Mouse (Mus musculus): ENCODE measurements around the gene Galnt10.

The Galnt10 gene

GRCm38 (mm10) chr11:57727303-57727969, 82.2 kb downstream of the Galnt10 start:
- DNase-seq (ENCODE audit: low read depth): no peak

- DNase-seq (ENCODE audit: low read depth): no peak
Measured at GRCm38 (mm10) chr11:57732410-57733281, 87.4 kb downstream of the Galnt10 start.

- peak; percentile 42 for DNase-seq (ENCODE audit: low read depth)
Measured at GRCm38 (mm10) chr11:57747294-57748080, 102.2 kb downstream of the Galnt10 start.

- DNase-seq (ENCODE audit: low read depth): no peak
Measured at GRCm38 (mm10) chr11:57753538-57754203, 108.4 kb downstream of the Galnt10 start.

- no peak for DNase-seq (ENCODE audit: low read depth)
Measured at GRCm38 (mm10) chr11:57758621-57759020, 113.4 kb downstream of the Galnt10 start.

- DNase-seq (ENCODE audit: low read depth): no peak
Measured at GRCm38 (mm10) chr11:57760509-57761058, 115.3 kb downstream of the Galnt10 start.

GRCm38 (mm10) chr11:57761347-57761746, 116.1 kb downstream of the Galnt10 start:
- DNase-seq (ENCODE audit: low read depth): no peak

GRCm38 (mm10) chr11:57764124-57764523, 118.9 kb downstream of the Galnt10 start:
- DNase-seq (ENCODE audit: low read depth): peak; percentile 32

- DNase-seq (ENCODE audit: low read depth): no peak
Measured at GRCm38 (mm10) chr11:57766617-57767016, 121.4 kb downstream of the Galnt10 start.

GRCm38 (mm10) chr11:57767171-57767570, 121.9 kb downstream of the Galnt10 start:
- DNase-seq (ENCODE audit: low read depth): no peak

GRCm38 (mm10) chr11:57770776-57771175, 125.5 kb downstream of the Galnt10 start:
- no peak for DNase-seq (ENCODE audit: low read depth)

- no peak for DNase-seq (ENCODE audit: low read depth)
Measured at GRCm38 (mm10) chr11:57771676-57772075, 126.4 kb downstream of the Galnt10 start.

GRCm38 (mm10) chr11:57773479-57773878, 128.2 kb downstream of the Galnt10 start:
- no peak for DNase-seq (ENCODE audit: low read depth)

- DNase-seq (ENCODE audit: low read depth): no peak
Measured at GRCm38 (mm10) chr11:57773936-57774335, 128.7 kb downstream of the Galnt10 start.

- DNase-seq (ENCODE audit: low read depth): no peak
Measured at GRCm38 (mm10) chr11:57775868-57776267, 130.6 kb downstream of the Galnt10 start.

GRCm38 (mm10) chr11:57776546-57776945, 131.3 kb downstream of the Galnt10 start:
- DNase-seq (ENCODE audit: low read depth): no peak

GRCm38 (mm10) chr11:57778349-57778748, 133.1 kb downstream of the Galnt10 start:
- peak; percentile 86 for DNase-seq (ENCODE audit: low read depth)

GRCm38 (mm10) chr11:57779824-57780223, 134.6 kb downstream of the Galnt10 start:
- DNase-seq (ENCODE audit: low read depth): no peak

- DNase-seq (ENCODE audit: low read depth): peak; percentile 47
Measured at GRCm38 (mm10) chr11:57786616-57787418, 141.6 kb downstream of the Galnt10 start.

- DNase-seq (ENCODE audit: low read depth): peak; percentile 41
Measured at GRCm38 (mm10) chr11:57787913-57788312, 142.7 kb downstream of the Galnt10 start.

Measured in NIH3T3 (cell line).